Mouse (Mus musculus) erythroblast, embryonic 14.5 days (primary cell): Measurements from ENCODE around the gene Myl4.

Experiments used
- GATA1 ChIP-seq: IDR thresholded peaks from 2 replicates; pipeline ENCODE4 v1.6.1; 2012; ENCODE audit warnings: low read length, inconsistent platforms, mixed read lengths
- TAL1 ChIP-seq: IDR thresholded peaks from 3 replicates; pipeline ENCODE4 v1.6.1; 2012; ENCODE audit warnings: low read length, inconsistent platforms, mixed read lengths

DNA sequence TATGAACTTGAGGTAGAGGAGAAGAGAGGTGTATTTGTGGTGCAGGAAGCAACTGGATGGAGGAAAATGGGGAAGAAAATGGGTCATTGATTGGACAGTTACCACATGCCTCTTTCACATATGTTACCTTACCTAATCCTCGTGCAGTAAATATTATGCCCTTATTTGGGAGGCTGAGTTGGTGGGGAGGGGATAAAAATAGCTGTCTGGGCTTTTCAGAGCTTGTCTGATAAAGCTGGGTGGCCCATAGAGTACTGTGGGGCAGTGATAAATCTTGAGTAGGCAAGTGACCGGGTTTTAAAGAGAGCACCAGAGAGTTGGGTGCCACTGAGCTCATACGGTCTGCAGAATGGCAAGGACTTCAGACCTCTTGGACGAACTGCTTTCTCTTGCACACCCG lies 65.7 kb downstream of the Myl4 start:
- no peak for TF ChIP-seq GATA1
- no peak for TF ChIP-seq TAL1
